Mouse (Mus musculus) hindbrain, embryonic 13.5 days (tissue): ENCODE measurements around the gene Hpse2. TPM values are rescaled to one million over a fixed set of nuclear protein-coding genes. Genes with fewer than 3 reads are reported as not detected.

Experiments used
- ATAC-seq: fragments of 200-750 bp; cut with Nextera tagmentation; 2 replicates; pipeline ENCODE4 v1.8.0; 2017; ENCODE audit warnings: moderate TSS enrichment; ENCODE audit not compliant: low FRiP score
- H3K27ac ChIP-seq: fragments of 300-500 bp; sonication (generic); 2 replicates; pipeline ENCODE4 v1.5.1; 2015; ENCODE audit warnings: inconsistent platforms, mild to moderate bottlenecking, moderate library complexity
- H3K27me3 ChIP-seq: fragments of 300-500 bp; sonication (generic); 2 replicates; pipeline ENCODE4 v1.6.1; 2015; ENCODE audit warnings: mild to moderate bottlenecking, inconsistent platforms
- H3K36me3 ChIP-seq: fragments of 300-500 bp; sonication (generic); 2 replicates; pipeline ENCODE4 v1.6.1; 2015; ENCODE audit warnings: mild to moderate bottlenecking, inconsistent platforms
- H3K4me1 ChIP-seq: fragments of 300-500 bp; sonication (generic); replicated peaks from 2 replicates; pipeline ENCODE4 v1.6.1; 2015; ENCODE audit warnings: inconsistent platforms
- H3K4me2 ChIP-seq: fragments of 300-500 bp; sonication (generic); 2 replicates; pipeline ENCODE4 v1.6.1; 2015; ENCODE audit warnings: inconsistent platforms, mild to moderate bottlenecking, moderate library complexity
- H3K4me3 ChIP-seq: fragments of 300-500 bp; sonication (generic); 2 replicates; pipeline ENCODE4 v1.5.1; 2015; ENCODE audit warnings: mild to moderate bottlenecking, inconsistent platforms
- H3K9ac ChIP-seq: fragments of 300-500 bp; sonication (generic); 2 replicates; pipeline ENCODE4 v1.6.1; 2015; ENCODE audit warnings: mild to moderate bottlenecking, inconsistent platforms
- H3K9me3 ChIP-seq: fragments of 300-500 bp; sonication (generic); 2 replicates; pipeline ENCODE4 v1.6.1; 2016; ENCODE audit warnings: inconsistent platforms
- WGBS: fragments of 180-500 bp; shearing (Covaris S2); methylation state at CpG from one replicate; pipeline ENCODE4 v1.1.7; 2015; 5-methylcytosine and 5-hydroxymethylcytosine counted together
- polyA plus RNA-seq: library from polyadenylated mRNA; unstranded; fragments of >200 nt; fragmentation: Nextera tagmentation; extraction: Ambion mirVana; gene quantifications from 2 replicates; pipeline ENCODE4 v1.2.1, GENCODE M21; 2015

Hpse2 gene
- polyA plus RNA-seq, 1 experiment from 2014 or later: 0.05 TPM

DNA sequence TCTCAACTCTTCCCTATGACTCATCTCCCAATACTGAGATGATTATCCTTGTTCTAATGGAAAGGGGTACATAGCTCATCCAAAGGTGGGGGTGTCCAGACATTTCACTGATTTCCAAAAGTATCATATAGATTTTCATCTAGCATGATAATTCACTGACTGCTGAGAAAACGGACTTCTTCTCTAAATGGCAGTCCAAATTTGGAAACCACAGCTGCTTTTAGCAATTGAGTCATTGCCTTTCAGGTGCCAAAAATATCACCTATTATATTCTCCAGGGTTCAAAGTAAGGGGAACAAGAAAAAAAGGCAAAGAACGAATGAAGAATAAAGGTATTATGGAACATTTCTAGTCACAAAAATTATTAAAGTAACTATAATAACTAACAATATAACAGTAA, 459.9 kb downstream of the Hpse2 start:
- H3K4me1 ChIP-seq: no peaks in the 10 kb centered on the region
- H3K36me3 ChIP-seq: no peaks in the 10 kb centered on the region
- no peaks in the 10 kb centered on the region for H3K27me3 ChIP-seq
- WGBS: 87% methylated on average over 2 of the region's 2 CpGs
- no peak overlapping the region for H3K9ac ChIP-seq
- no peak for ATAC-seq
- H3K9me3 ChIP-seq: no peaks in the 10 kb centered on the region
- no peak overlapping the region for H3K27ac ChIP-seq
- no peak overlapping the region for H3K4me2 ChIP-seq
- no peak overlapping the region for H3K4me3 ChIP-seq

DNA sequence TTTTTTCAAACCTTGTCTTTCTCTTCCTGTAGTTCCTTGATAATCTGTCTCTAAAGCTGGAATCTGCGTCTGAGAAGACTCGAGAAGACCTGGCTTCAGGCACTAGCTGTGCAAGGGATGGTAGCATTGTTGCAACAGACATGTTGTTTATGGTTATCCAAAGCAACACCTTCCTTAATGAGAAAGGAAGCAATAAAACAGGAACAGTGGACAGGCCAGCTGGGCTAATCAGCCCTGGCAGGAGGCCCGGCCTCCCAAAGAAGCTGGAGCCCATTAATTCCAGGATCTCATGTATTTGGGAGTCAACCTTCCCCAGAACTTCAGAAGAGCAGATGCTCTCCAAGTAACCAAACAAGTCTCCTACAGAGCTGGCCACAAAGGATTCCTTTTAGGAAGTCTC, 465.5 kb downstream of the Hpse2 start:
- WGBS: 87% methylated on average over 3 of the region's 3 CpGs
- no peak overlapping the region for H3K9ac ChIP-seq
- no peak for ATAC-seq
- H3K4me2 ChIP-seq: no peak overlapping the region
- H3K36me3 ChIP-seq: no peaks in the 10 kb centered on the region
- no peak overlapping the region for H3K27ac ChIP-seq
- H3K27me3 ChIP-seq: no peaks in the 10 kb centered on the region
- no peaks in the 10 kb centered on the region for H3K4me1 ChIP-seq
- no peaks in the 10 kb centered on the region for H3K9me3 ChIP-seq
- H3K4me3 ChIP-seq: no peak overlapping the region

DNA sequence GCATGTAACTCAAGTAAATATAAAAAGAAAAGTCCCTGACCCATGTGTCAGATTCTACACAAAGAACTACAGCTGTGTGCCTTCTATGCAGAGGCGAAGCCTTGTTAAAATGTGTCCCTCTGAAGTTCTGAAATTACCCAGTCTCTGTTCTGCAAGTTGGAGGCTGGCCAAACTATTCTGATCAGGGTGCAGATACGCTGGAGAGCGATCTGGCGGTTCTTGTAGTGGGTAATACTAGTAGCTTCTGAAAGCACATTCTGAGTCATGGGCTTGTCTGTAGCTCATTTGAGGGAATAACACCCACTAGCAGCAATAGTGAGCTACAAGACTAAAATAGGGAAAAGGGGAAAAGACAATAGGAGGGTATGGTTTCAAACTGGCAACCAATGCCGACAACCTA, 474.5 kb downstream of the Hpse2 start:
- Histone ChIP-seq H3K27me3 (no peaks in the 10 kb centered on the region), H3K36me3 (no peaks in the 10 kb centered on the region), H3K9me3 (no peaks in the 10 kb centered on the region), H3K4me1 (no peaks in the 10 kb centered on the region), H3K4me2 (no peak overlapping the region), H3K27ac (no peak overlapping the region), H3K4me3 (no peak overlapping the region), H3K9ac (no peak overlapping the region)
- no peak for ATAC-seq
- 89% methylated on average over 5 of the region's 5 CpGs for WGBS

DNA sequence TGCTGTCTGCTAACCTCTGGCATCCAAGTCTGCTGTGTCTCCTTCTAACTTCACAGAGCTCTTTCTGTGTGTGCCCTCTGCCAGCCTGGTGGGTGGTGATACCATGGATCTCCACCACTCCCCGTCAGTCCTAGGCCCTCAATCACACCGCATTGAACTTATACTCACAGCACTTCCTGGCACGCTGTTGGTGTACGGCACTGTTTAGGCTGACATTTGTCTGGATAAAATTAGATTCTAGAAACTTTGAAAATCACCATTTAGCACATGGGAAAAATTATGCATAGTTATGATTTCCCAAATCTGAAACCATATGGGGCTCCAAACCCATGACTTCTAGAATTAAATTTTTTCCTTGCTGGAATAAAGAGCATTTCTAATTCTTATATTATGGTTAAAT, 478.4 kb downstream of the Hpse2 start:
- WGBS: 93% methylated on average over 4 of the region's 4 CpGs
- no peak overlapping the region for H3K9ac ChIP-seq
- H3K4me2 ChIP-seq: no peak overlapping the region
- H3K4me1 ChIP-seq: peaks cover 6% of the 10 kb centered on the region
- no peak overlapping the region for H3K27ac ChIP-seq
- no peaks in the 10 kb centered on the region for H3K9me3 ChIP-seq
- no peaks in the 10 kb centered on the region for H3K36me3 ChIP-seq
- H3K4me3 ChIP-seq: no peak overlapping the region
- H3K27me3 ChIP-seq: no peaks in the 10 kb centered on the region
- no peak for ATAC-seq

DNA sequence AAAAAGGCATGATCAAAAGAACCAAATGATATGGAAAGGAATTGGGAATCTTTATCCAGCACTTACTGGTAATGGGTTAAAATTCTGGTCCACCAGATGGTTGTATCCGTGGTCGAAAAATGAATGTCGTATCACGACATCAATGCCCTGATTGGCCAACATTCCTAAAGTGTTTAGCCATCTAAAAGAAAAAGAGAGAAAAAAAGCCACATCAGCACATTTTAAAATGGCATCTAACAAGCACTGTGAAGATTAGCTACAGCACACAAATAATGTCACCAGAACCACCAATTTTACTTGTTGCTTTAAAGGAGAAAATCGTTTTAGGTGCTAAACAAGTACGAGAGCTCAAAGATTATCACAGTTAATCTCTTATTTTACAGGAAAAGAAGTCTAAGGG, 479.6 kb downstream of the Hpse2 start:
- H3K36me3 ChIP-seq: no peaks in the 10 kb centered on the region
- no peak overlapping the region for H3K27ac ChIP-seq
- H3K9ac ChIP-seq: no peak overlapping the region
- ATAC-seq: no peak
- no peaks in the 10 kb centered on the region for H3K27me3 ChIP-seq
- H3K4me1 ChIP-seq: peaks cover 16% of the 10 kb centered on the region
- WGBS: 83% methylated on average over 6 of the region's 6 CpGs
- H3K9me3 ChIP-seq: no peaks in the 10 kb centered on the region
- H3K4me2 ChIP-seq: no peak overlapping the region
- H3K4me3 ChIP-seq: no peak overlapping the region

DNA sequence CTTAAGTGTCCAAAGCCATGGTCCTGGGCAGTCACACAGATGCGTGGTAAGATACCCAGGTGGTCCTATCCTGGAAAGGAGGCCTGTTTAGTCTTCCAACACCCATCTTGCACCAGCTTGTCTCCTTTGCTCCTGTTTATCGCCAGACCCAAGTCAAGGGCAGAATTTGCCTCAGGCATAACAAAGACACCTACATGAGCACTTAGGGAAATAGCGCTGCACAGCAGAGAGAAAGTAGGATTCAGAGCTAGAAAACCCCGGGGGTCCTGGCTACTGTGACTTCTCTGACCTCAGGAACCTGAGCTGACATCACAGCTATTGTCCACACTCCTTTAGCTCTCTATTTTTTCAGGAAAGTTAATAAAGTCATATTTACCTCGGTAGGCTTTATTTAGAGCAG, 481.8 kb downstream of the Hpse2 start:
- no peak overlapping the region for H3K4me2 ChIP-seq
- 67% methylated on average over 5 of the region's 5 CpGs for WGBS
- H3K4me3 ChIP-seq: no peak overlapping the region
- H3K4me1 ChIP-seq: peaks cover 21% of the 10 kb centered on the region
- ATAC-seq: no peak
- no peaks in the 10 kb centered on the region for H3K9me3 ChIP-seq
- H3K9ac ChIP-seq: no peak overlapping the region
- H3K36me3 ChIP-seq: no peaks in the 10 kb centered on the region
- no peaks in the 10 kb centered on the region for H3K27me3 ChIP-seq
- no peak overlapping the region for H3K27ac ChIP-seq

DNA sequence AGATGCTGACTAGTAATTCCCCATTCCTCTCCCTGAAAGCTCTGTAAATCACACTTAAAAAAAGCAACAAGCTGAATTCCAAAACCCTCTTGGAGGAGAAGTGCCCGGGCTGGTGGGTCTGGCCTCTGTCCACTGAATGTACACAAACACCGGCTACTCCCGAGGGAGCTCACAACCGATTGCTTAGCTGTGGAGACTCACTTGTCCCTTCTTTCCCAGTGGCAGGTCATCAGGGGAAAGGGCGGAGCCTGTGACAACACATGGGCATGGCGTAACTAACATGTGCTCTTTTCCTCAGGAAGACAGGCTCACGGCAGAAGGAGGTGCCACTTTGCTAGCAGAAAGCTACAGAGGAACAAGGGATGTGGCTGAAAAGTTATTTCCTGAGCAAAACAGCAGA, 483.4 kb downstream of the Hpse2 start:
- no peak overlapping the region for H3K9ac ChIP-seq
- 32% methylated on average over 7 of the region's 7 CpGs for WGBS
- no peaks in the 10 kb centered on the region for H3K36me3 ChIP-seq
- no peak overlapping the region for H3K27ac ChIP-seq
- peaks cover 21% of the 10 kb centered on the region for H3K4me1 ChIP-seq
- H3K4me3 ChIP-seq: no peak overlapping the region
- no peaks in the 10 kb centered on the region for H3K27me3 ChIP-seq
- H3K4me2 ChIP-seq: no peak overlapping the region
- ATAC-seq: peak; percentile 39; the same call in 1 of the 2 replicates
- H3K9me3 ChIP-seq: no peaks in the 10 kb centered on the region

DNA sequence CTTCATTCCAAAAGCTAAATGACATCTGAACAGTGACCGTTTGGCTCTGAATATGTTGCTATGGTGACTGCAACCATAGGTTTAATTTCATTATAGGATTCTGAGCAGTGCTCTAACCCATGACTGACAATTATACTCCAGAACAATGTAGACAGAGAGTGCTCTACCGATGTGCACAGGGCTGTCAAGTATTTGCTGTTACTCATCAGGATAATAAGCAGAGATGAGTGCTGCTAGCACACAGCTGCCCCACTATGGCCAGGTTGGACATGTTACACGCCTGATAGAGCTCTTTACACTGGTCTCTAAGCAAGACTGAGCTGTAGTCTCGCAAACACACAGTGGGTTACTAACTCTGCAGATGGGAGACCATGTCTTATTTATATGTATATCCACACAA, 483.9 kb downstream of the Hpse2 start:
- peak; percentile 78 for ATAC-seq
- Histone ChIP-seq H3K9ac (no peak overlapping the region), H3K27me3 (no peaks in the 10 kb centered on the region), H3K36me3 (no peaks in the 10 kb centered on the region), H3K4me1 (peaks cover 21% of the 10 kb centered on the region), H3K27ac (no peak overlapping the region), H3K9me3 (no peaks in the 10 kb centered on the region), H3K4me3 (no peak overlapping the region), H3K4me2 (no peak overlapping the region)
- WGBS: 28% methylated on average over 4 of the region's 4 CpGs

DNA sequence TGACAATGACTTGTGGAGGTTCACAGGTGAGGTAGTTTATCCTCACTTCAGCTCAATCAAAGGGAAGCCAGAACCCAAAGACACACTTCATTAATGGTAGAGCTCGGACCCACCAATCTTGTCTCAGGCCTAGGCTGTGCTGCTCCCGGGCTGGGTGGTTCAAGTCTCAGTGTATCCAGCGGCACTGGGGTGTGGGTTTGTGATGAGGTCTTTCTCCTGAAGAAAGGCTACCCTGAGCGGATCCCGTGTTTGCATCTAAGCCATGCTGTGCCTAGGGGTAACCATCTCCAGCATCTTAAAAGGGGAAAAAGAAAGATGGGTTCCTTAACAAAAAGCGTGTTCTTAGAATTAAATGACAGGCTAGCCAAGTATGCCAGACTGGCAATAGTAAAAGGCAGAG, 484.3 kb downstream of the Hpse2 start:
- no peak overlapping the region for H3K9ac ChIP-seq
- no peaks in the 10 kb centered on the region for H3K27me3 ChIP-seq
- no peaks in the 10 kb centered on the region for H3K36me3 ChIP-seq
- H3K4me3 ChIP-seq: no peak overlapping the region
- peak; percentile 39; the same call in 1 of the 2 replicates for ATAC-seq
- 0 out of 2 replicates have a peak overlapping the region, but pooled peaks have one; percentile 13 for H3K27ac ChIP-seq
- H3K4me2 ChIP-seq: no peak overlapping the region
- 32% methylated on average over 6 of the region's 6 CpGs for WGBS
- H3K9me3 ChIP-seq: no peaks in the 10 kb centered on the region
- peaks cover 21% of the 10 kb centered on the region for H3K4me1 ChIP-seq

DNA sequence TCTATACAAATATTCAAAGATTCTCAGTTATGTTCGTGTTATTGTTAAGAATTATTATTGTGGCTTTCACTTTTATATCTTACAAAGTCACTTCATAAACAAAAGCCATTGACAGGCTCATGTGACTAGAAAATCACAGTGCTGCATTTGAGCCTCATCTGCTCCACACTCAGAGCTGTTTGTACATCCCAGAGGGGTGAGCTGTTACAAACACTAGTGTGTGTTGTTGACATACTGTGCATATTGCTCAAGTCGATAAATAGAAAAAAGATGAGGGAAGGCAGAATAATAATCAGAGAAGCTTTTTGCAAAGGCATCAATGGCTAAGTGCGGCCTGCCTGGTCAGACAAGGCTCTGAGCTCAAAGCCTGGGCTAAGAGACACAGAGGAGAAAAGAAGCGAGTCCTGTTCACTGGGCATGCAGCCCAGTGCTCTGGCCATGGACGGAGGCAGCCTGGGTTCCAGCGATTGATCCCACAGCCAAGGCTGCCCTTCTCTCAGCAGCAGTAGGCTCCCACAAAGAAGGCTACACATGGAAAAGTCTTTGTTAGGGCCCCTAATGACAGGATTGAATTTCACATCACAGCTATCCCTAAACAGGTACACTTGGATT, 485.6 kb downstream of the Hpse2 start:
- Histone ChIP-seq H3K4me3 (no peak overlapping the region), H3K36me3 (no peaks in the 10 kb centered on the region), H3K27ac (no peak overlapping the region; the same call in 1 of the 2 replicates), H3K9me3 (no peaks in the 10 kb centered on the region), H3K4me2 (no peak overlapping the region), H3K4me1 (peaks cover 21% of the 10 kb centered on the region), H3K27me3 (no peaks in the 10 kb centered on the region), H3K9ac (no peak overlapping the region)
- 53% methylated on average over 6 of the region's 6 CpGs for WGBS
- ATAC-seq: no peak

DNA sequence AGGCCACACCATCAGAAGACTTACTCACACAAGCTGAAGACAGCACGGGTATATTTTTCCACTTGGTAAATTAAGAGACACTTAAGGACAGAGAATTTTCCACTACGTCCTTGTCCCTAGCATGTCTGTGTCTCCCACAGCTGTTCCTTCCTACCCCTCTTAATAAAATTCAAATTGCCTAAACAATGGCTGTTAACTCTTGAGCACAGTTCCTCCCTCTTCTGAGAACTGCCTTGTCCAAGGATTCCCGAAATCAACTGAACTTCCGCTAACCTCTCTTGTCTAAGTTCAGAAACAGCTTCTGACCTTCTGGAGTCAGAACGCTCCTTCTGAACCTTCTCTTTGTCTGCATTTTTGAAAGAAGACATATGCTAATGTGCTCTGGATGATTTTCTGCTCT, 496.6 kb downstream of the Hpse2 start:
- H3K9ac ChIP-seq: no peak overlapping the region
- H3K4me1 ChIP-seq: no peaks in the 10 kb centered on the region
- no peak for ATAC-seq
- 41% methylated on average over 5 of the region's 5 CpGs for WGBS
- H3K9me3 ChIP-seq: no peaks in the 10 kb centered on the region
- no peaks in the 10 kb centered on the region for H3K27me3 ChIP-seq
- no peak overlapping the region for H3K4me2 ChIP-seq
- no peak overlapping the region for H3K27ac ChIP-seq
- H3K4me3 ChIP-seq: no peak overlapping the region
- H3K36me3 ChIP-seq: no peaks in the 10 kb centered on the region

DNA sequence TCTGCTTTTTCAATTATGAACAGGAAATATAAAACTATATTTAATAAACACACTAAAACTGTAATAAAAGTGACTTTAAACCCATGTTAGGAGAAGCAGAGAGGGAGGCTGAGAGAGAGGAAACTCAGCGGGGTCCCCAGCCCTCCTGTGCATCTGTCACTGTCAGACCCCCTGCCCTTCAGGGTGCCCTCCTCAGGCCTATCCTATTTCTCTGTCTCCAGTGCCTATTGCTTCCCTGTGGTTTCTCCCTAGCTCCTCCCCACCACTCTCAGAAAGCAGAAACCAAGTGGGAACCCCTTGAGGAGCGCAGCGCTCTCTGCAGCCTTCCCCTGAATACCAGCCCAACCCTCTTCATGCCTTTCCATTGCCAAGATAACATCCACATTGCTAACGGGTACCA, 510.5 kb downstream of the Hpse2 start:
- ATAC-seq: no peak
- Histone ChIP-seq H3K4me3 (no peak overlapping the region), H3K9me3 (no peaks in the 10 kb centered on the region), H3K4me2 (no peak overlapping the region), H3K36me3 (no peaks in the 10 kb centered on the region), H3K4me1 (no peaks in the 10 kb centered on the region), H3K27ac (no peak overlapping the region), H3K9ac (no peak overlapping the region), H3K27me3 (no peaks in the 10 kb centered on the region)
- WGBS: 63% methylated on average over 4 of the region's 4 CpGs

DNA sequence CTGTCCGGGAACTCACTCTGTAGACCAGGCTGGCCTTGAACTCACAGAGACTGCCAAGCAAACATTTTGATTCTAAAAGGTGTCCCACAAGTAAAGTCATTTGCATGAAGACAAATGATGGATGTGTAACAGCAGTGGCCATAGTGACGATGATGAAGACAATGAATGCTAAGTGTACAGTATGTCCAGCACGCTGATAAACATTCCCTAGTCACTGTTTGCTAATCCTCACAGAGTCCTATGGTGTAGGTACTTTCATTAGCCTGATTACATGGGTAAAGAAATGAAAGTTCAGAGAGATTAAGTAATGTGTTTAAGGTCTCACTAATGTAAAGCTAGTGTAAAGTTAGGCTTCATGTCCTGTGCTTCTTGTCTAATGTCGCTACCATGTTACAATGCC, 511.6 kb downstream of the Hpse2 start:
- no peaks in the 10 kb centered on the region for H3K27me3 ChIP-seq
- H3K36me3 ChIP-seq: no peaks in the 10 kb centered on the region
- H3K27ac ChIP-seq: no peak overlapping the region
- no peaks in the 10 kb centered on the region for H3K9me3 ChIP-seq
- no peak for ATAC-seq
- H3K4me1 ChIP-seq: no peaks in the 10 kb centered on the region
- H3K4me3 ChIP-seq: no peak overlapping the region
- no peak overlapping the region for H3K9ac ChIP-seq
- 66% methylated on average over 4 of the region's 4 CpGs for WGBS
- no peak overlapping the region for H3K4me2 ChIP-seq
